Mouse (Mus musculus) lung, embryonic 16.5 days (tissue): Measurements from ENCODE around the gene Xpa. TPM values are rescaled to one million over a fixed set of nuclear protein-coding genes. Genes with fewer than 3 reads are reported as not detected.

ENCODE experiments used
- ATAC-seq: fragments of 200-750 bp; cut with Nextera tagmentation; 2 replicates; pipeline ENCODE4 v1.8.0; 2017; ENCODE audit warnings: low read depth, mild to moderate bottlenecking, moderate library complexity
- H3K27ac ChIP-seq: fragments of 300-500 bp; sonication (generic); 2 replicates; pipeline ENCODE4 v1.5.1; 2014; ENCODE audit warnings: mild to moderate bottlenecking, control low read depth, low read length
- H3K27me3 ChIP-seq: fragments of 300-500 bp; sonication (generic); 2 replicates; pipeline ENCODE4 v1.6.1; 2014; ENCODE audit warnings: low read depth, low read length, mixed read lengths; ENCODE audit not compliant: control insufficient read depth, insufficient read depth
- H3K36me3 ChIP-seq: fragments of 300-500 bp; sonication (generic); 2 replicates; pipeline ENCODE4 v1.6.1; 2014; ENCODE audit warnings: low read length; ENCODE audit not compliant: control insufficient read depth, insufficient read depth
- H3K4me1 ChIP-seq: fragments of 300-500 bp; sonication (generic); replicated peaks from 2 replicates; pipeline ENCODE4 v1.6.1; 2014; ENCODE audit warnings: low read length, mixed read lengths; ENCODE audit not compliant: control insufficient read depth, insufficient read depth
- H3K4me2 ChIP-seq: fragments of 300-500 bp; sonication (generic); 2 replicates; pipeline ENCODE4 v1.6.1; 2014; ENCODE audit warnings: low read depth, low read length, control low read depth
- H3K4me3 ChIP-seq: fragments of 300-500 bp; sonication (generic); 2 replicates; pipeline ENCODE4 v1.5.1; 2014; ENCODE audit warnings: mild to moderate bottlenecking, low read length, control low read depth
- H3K9ac ChIP-seq: fragments of 300-500 bp; sonication (generic); 2 replicates; pipeline ENCODE4 v1.6.1; 2014; ENCODE audit warnings: low read length, control low read depth
- H3K9me3 ChIP-seq: fragments of 300-500 bp; sonication (generic); 2 replicates; pipeline ENCODE4 v1.6.1; 2016; ENCODE audit warnings: low read length; ENCODE audit not compliant: control insufficient read depth
- WGBS: fragments of 180-500 bp; shearing (Covaris S2); extraction: QIAGEN DNeasy Blood & Tissue Kit; methylation state at CpG from one replicate; pipeline ENCODE4 v1.1.7; 2014; 5-methylcytosine and 5-hydroxymethylcytosine counted together
- polyA plus RNA-seq: library from polyadenylated mRNA; unstranded; fragments of >200 nt; fragmentation: Nextera tagmentation; extraction: Ambion mirVana; gene quantifications from 2 replicates; pipeline ENCODE4 v1.2.1, GENCODE M21; 2015

The Xpa gene
- polyA plus RNA-seq, 1 experiment from 2014 or later, result 16.5 TPM

DNA sequence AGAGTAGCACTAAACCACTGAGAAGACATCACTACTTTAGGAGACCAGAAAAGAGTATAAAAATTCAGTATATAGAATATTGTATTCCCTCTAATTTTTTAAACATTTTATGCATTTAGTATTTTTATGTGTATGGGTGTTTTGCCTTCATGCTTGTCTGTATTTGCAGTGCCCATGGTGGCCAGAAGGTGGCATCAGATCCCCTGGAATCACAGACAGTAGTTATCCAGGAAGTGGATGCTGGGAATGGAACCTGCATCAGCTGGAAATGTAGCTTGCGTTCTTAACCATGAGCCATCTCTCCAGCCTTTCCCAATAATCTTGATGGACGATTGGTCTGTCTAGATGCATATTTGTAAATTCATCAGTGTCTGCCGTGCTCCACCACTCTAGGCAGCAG lies 65.9 kb downstream of the Xpa start:
- Histone ChIP-seq H3K4me3 (no peak overlapping the region), H3K9ac (no peak overlapping the region), H3K4me2 (no peak overlapping the region), H3K4me1 (no peaks in the 10 kb centered on the region), H3K27ac (no peak overlapping the region), H3K36me3 (peaks cover 38% of the 10 kb centered on the region), H3K9me3 (no peaks in the 10 kb centered on the region), H3K27me3 (no peaks in the 10 kb centered on the region)
- ATAC-seq, result no peak
- WGBS, result 64% methylated on average over 3 of the region's 3 CpGs

DNA sequence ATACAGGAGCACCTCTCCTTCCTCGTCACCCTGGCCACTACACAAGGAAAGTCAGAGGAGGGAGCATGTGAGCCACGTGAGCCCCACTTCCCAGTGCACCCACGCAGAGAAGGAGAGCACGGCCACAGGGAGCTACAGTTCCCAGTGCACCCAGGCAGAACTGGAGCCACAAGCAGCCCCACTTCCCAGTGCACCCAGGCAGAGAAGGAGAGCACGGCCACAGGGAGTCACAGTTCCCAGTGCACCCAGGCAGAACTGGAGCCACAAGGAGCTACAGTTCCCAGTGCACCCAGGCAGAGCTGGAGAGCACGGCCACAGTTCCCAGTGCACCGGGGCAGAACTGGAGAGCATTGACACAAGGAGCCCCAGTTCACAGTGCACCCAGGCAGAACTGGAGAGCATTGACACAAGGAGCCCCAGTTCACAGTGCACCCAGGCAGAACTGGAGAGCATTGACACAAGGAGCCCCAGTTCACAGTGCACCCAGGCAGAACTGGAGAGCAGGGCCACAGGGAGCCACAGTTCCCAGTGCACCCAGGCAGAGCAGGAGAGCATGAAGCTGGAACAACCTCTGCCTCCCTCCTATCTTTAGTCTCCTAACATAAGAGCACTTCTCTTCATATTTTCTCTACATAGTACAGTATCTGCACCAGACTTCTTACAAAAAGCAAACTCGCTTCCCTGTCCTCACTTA lies 66.7 kb downstream of the Xpa start:
- Histone ChIP-seq H3K9me3 (no peaks in the 10 kb centered on the region), H3K36me3 (peaks cover 40% of the 10 kb centered on the region), H3K4me3 (no peak overlapping the region), H3K4me2 (no peak overlapping the region), H3K27me3 (no peaks in the 10 kb centered on the region), H3K27ac (no peak overlapping the region), H3K9ac (no peak overlapping the region), H3K4me1 (no peaks in the 10 kb centered on the region)
- WGBS, result 96% methylated on average over 8 of the region's 8 CpGs
- no peak for ATAC-seq

DNA sequence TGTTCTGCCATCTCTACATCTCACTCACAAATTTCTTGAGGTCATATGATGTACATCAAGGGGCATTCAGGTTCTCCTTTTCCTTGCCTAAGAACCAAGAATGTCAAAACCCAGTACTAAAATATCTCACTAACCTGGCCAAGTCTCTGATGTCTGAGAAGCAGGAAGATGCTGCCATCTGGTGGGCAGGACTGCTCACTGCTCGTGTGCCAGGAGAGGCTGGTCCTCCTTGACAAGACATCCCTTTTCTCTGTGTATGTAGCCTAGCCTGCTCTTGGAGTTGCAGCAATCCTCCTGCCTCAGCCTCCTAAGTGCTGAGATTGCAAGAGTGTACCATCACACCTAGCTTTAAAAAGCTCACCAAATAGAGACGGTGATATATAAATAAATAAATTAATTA lies 69.6 kb downstream of the Xpa start:
- Histone ChIP-seq H3K4me1 (no peaks in the 10 kb centered on the region), H3K27ac (no peak overlapping the region), H3K4me3 (no peak overlapping the region), H3K36me3 (peaks cover 47% of the 10 kb centered on the region), H3K9me3 (no peaks in the 10 kb centered on the region), H3K27me3 (no peaks in the 10 kb centered on the region), H3K9ac (no peak overlapping the region), H3K4me2 (no peak overlapping the region)
- peak; percentile 57; the same call in 1 of the 2 replicates for ATAC-seq
- 38% methylated on average over 2 of the region's 2 CpGs for WGBS

DNA sequence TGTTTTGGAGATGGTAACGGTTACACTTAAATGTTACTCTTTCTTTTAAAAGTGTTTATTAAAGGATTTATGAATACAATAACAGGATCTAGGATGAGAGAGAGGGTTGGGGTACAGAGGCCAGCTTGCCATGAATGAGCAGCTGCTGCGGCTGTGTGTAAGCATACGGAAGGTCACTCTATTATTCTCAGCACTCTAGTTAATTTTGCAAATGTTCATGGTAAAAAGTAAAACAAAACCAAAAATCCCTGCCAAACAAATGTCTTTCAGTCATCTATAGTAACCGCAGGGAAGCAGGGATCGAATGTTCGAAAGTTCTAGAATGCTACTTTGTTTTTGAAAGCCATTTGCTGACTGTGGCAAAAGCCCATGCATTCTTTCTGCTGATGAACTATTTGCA lies 72.8 kb downstream of the Xpa start:
- Histone ChIP-seq H3K4me1 (no peaks in the 10 kb centered on the region), H3K4me3 (no peak overlapping the region), H3K9ac (no peak overlapping the region), H3K36me3 (peaks cover 47% of the 10 kb centered on the region), H3K27ac (no peak overlapping the region), H3K27me3 (no peaks in the 10 kb centered on the region), H3K4me2 (no peak overlapping the region), H3K9me3 (no peaks in the 10 kb centered on the region)
- no peak for ATAC-seq
- 86% methylated on average over 6 of the region's 6 CpGs for WGBS

DNA sequence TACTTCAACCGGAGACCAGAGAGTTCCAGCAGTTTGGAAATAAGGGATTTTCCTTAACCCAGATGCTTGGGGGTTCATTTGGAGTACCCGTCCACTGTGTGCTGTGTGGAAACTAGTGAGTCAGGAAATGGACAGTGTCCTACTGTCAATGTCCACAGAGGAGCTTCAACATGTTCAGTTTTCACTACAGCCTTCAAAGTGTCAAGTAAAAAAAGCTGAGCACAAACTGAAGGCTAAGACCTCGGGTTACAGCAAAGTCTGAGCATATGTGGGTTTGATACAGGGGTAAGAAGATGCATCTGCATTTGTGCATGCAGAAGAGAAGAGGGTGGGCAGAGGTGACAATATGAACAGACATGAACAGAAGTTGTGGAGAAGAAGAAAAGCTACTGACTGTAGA lies 75.3 kb downstream of the Xpa start:
- Histone ChIP-seq H3K36me3 (peaks cover 62% of the 10 kb centered on the region), H3K4me2 (no peak overlapping the region), H3K9me3 (no peaks in the 10 kb centered on the region), H3K27ac (no peak overlapping the region), H3K4me1 (no peaks in the 10 kb centered on the region), H3K27me3 (no peaks in the 10 kb centered on the region), H3K4me3 (no peak overlapping the region), H3K9ac (no peak overlapping the region)
- ATAC-seq, result no peak
- WGBS, result 82% methylated on average over 3 of the region's 3 CpGs

DNA sequence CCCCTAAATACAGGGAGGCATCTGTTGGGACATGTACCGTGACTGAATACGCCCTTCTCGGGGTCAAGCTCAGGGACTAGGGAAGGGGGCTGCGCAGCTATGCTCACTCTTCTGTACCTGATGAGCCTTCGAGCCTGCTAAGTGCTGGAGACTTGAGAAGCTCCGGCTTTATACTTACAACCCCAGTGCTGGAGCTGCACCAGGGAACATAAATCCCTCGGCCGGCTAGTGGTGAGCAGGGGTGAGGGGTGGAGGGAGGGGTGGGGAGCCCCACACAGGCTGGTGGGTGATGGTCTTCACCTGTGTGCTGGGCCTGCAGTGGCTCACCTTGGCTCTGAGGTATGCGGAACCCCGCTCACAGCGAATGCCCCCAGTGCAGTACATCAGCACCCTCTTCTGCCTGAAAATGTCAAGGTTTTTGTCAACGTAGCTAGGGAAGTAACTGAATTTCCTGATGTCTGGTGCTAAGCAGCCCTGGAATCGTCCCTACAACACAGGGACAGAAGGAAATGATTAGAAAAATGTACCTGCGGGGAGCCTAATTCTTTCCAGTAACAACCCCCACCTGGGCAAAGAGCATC lies 76.5 kb downstream of the Xpa start:
- H3K4me1 ChIP-seq, result no peaks in the 10 kb centered on the region
- H3K9ac ChIP-seq, result no peak overlapping the region
- 91% methylated on average over 14 of the region's 14 CpGs for WGBS
- no peak overlapping the region for H3K4me3 ChIP-seq
- ATAC-seq, result no peak
- peaks cover 62% of the 10 kb centered on the region for H3K36me3 ChIP-seq
- H3K4me2 ChIP-seq, result no peak overlapping the region
- no peaks in the 10 kb centered on the region for H3K27me3 ChIP-seq
- no peaks in the 10 kb centered on the region for H3K9me3 ChIP-seq
- no peak overlapping the region for H3K27ac ChIP-seq

DNA sequence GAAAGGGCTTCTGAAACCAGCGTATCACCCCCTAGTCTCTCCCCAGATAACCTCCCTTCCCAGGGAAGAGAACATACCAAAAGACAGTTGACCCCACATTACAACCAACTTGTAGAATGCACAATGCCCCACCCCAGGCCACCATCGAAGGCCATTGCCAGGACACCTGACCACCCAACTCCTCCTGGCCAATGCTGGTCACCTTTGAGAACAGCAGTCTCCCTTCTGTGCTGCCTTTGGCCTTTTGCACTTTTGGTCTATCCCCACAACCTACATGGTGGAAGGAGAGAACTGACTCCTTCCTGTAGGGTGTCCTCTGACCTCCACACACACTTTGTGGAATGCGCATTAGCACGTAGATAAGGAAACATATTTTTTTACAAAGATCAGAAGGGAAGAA lies 78.6 kb downstream of the Xpa start:
- no peak for ATAC-seq
- Histone ChIP-seq H3K36me3 (peaks cover 57% of the 10 kb centered on the region), H3K9me3 (no peaks in the 10 kb centered on the region), H3K27me3 (no peaks in the 10 kb centered on the region), H3K9ac (no peak overlapping the region), H3K4me3 (no peak overlapping the region), H3K4me2 (no peak overlapping the region), H3K4me1 (no peaks in the 10 kb centered on the region), H3K27ac (no peak overlapping the region)
- 86% methylated on average over 4 of the region's 4 CpGs for WGBS

DNA sequence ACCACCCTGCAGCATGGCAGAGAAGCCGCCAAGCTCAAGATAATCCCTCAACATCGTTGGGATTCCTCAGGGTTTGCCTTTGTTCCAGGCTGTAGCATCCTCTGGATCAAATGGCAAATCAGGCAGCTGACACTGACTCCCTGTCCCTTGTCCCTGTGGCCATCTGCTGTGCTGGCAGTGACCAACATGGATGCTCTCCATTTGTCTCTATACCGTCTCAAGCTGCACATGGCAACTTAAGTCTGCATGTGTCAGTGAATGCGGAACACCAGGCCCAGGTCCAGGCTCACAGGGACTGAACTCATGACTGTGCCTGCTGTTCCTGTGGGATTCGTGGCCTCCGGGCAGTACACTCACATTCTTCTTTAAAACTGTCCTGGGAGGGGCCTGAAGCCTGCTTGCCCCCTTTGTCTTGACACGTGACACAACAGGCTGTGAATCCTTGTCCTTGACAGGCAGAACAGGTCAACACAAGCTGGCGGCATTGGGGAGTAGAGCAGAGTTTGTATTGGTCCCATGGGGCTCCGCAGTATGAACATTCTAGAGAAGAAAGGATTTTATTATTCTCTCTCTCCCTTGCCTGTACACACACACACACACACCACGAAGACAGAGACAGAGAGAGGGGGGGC lies 79.5 kb downstream of the Xpa start:
- Histone ChIP-seq H3K9me3 (no peaks in the 10 kb centered on the region), H3K9ac (no peak overlapping the region), H3K4me1 (no peaks in the 10 kb centered on the region; the same call in 1 of the 2 replicates), H3K27me3 (no peaks in the 10 kb centered on the region), H3K4me2 (no peak overlapping the region), H3K27ac (no peak overlapping the region), H3K4me3 (no peak overlapping the region), H3K36me3 (peaks cover 57% of the 10 kb centered on the region)
- 83% methylated on average over 10 of the region's 10 CpGs for WGBS
- ATAC-seq, result no peak

DNA sequence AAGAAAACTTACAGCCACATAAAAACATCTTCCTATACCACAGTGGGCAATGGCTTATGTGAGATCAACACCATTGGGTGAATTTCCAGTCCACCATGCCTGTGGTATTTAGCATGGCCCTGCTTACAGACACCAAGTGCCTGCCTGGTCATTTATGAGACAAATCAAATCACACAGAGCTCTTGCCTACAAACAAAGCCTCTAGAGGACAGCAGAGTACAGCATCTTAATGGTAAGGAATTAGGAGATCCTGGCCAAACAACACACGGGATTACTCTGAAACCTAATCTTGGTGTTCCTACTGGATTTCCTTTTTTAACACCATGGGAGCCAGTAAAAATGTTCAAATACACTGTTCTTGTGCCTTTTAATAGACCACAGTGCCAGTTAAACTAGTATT lies 80.8 kb downstream of the Xpa start:
- H3K27me3 ChIP-seq, result no peaks in the 10 kb centered on the region
- H3K27ac ChIP-seq, result no peak overlapping the region
- H3K9me3 ChIP-seq, result no peaks in the 10 kb centered on the region
- H3K36me3 ChIP-seq, result peaks cover 54% of the 10 kb centered on the region
- no peak overlapping the region for H3K4me3 ChIP-seq
- no peaks in the 10 kb centered on the region; the same call in 1 of the 2 replicates for H3K4me1 ChIP-seq
- WGBS, result 72% methylated on average over 1 of the region's 1 CpGs
- no peak overlapping the region for H3K9ac ChIP-seq
- H3K4me2 ChIP-seq, result no peak overlapping the region
- ATAC-seq, result no peak
